Mouse (Mus musculus) cortical plate, adult 2 months (tissue): Measurements from ENCODE around the gene Fgfr2.

Experiments
- CTCF ChIP-seq: fragments of 200-500 bp; IDR thresholded peaks from 2 replicates; pipeline ENCODE4 v1.5.1; 2011; ENCODE audit warnings: mild to moderate bottlenecking, control low read depth, low read length; ENCODE audit not compliant: insufficient read depth; ENCODE audit errors: extremely low read depth
- POLR2A ChIP-seq: fragments of 200-500 bp; IDR thresholded peaks from 2 replicates; pipeline ENCODE4 v1.6.1; 2011; ENCODE audit warnings: mild to moderate bottlenecking, low read length, control low read depth; ENCODE audit not compliant: insufficient read depth; ENCODE audit errors: extremely low read depth

- TF ChIP-seq CTCF (no peak), POLR2A (no peak)
Observed at GRCm38 (mm10) chr7:132657371-132658057, 465.6 kb downstream of the Fgfr2 start.
